Mouse (Mus musculus): ENCODE data around the gene Trim72. TPM values are rescaled to one million over a fixed set of nuclear protein-coding genes. Genes with fewer than 3 reads are reported as not detected.

Trim72 gene
- total RNA-seq, 1 experiment, result 1.2 TPM

GRCm38 (mm10) chr7:128044142-128044785 is 40.5 kb downstream of the Trim72 start:
- in situ Hi-C loops (cut with MboI; ENCODE audit: low sequenced_read_pairs in 2 of 2, unreplicated experiment in 2 of 2), result no loop called here
- Histone ChIP-seq H3K9ac (ENCODE audit: insufficient read depth, low read depth, low read length, poor library complexity, severe bottlenecking) (no peak overlapping the region), H3K4me3 (ENCODE audit: insufficient read depth in 1 of 2, low read depth in 1 of 2, low read length in 2 of 2, poor library complexity in 1 of 2, severe bottlenecking in 1 of 2) (no peak overlapping the region), H3K36me3 (ENCODE audit: control insufficient read depth, insufficient read depth, low read length, poor library complexity, severe bottlenecking) (no peaks in the 10 kb centered on the region), H3K27ac (ENCODE audit: insufficient read depth, low read depth, low read length, poor library complexity, severe bottlenecking) (no peak overlapping the region), H3K9me3 (ENCODE audit: control insufficient read depth, insufficient read depth, low read depth, low read length) (no peaks in the 10 kb centered on the region), H3K4me1 (ENCODE audit: control insufficient read depth in 2 of 2, insufficient read depth in 2 of 2, low read length in 2 of 2, poor library complexity in 1 of 2) (no peaks in the 10 kb centered on the region)
- no peak for DNase-seq (ENCODE audit: low read depth, low spot score)
- TF ChIP-seq ZNF384 (IDR thresholded peaks at IDR 0.05; ENCODE audit: low read depth, low read length) (no peak), HCFC1 (IDR thresholded peaks at IDR 0.05; ENCODE audit: borderline replicate concordance, insufficient read depth, low read length) (no peak), MAFK (IDR thresholded peaks at IDR 0.05; ENCODE audit: insufficient read depth, low read depth, low read length) (no peak), CHD2 (IDR thresholded peaks at IDR 0.05; ENCODE audit: low read depth, low read length) (no peak), ZC3H11A (IDR thresholded peaks at IDR 0.05; ENCODE audit: borderline replicate concordance, low read depth, low read length) (no peak)

- no peak overlapping the region for H3K27ac ChIP-seq (ENCODE audit: insufficient read depth, low read depth, low read length, poor library complexity, severe bottlenecking)
- H3K4me1 ChIP-seq (ENCODE audit: control insufficient read depth in 2 of 2, insufficient read depth in 2 of 2, low read length in 2 of 2, poor library complexity in 1 of 2), result no peaks in the 10 kb centered on the region
- H3K9ac ChIP-seq (ENCODE audit: insufficient read depth, low read depth, low read length, poor library complexity, severe bottlenecking), result no peak overlapping the region
- in situ Hi-C loops (cut with MboI; ENCODE audit: low sequenced_read_pairs in 2 of 2, unreplicated experiment in 2 of 2), result no loop called here
- no peaks in the 10 kb centered on the region for H3K36me3 ChIP-seq (ENCODE audit: control insufficient read depth, insufficient read depth, low read length, poor library complexity, severe bottlenecking)
- no peak for DNase-seq (ENCODE audit: low read depth, low spot score)
- H3K4me3 ChIP-seq (ENCODE audit: insufficient read depth in 1 of 2, low read depth in 1 of 2, low read length in 2 of 2, poor library complexity in 1 of 2, severe bottlenecking in 1 of 2), result no peak overlapping the region
- TF ChIP-seq HCFC1 (IDR thresholded peaks at IDR 0.05; ENCODE audit: borderline replicate concordance, insufficient read depth, low read length) (no peak), ZC3H11A (IDR thresholded peaks at IDR 0.05; ENCODE audit: borderline replicate concordance, low read depth, low read length) (no peak), ZNF384 (IDR thresholded peaks at IDR 0.05; ENCODE audit: low read depth, low read length) (no peak), MAFK (IDR thresholded peaks at IDR 0.05; ENCODE audit: insufficient read depth, low read depth, low read length) (no peak), CHD2 (IDR thresholded peaks at IDR 0.05; ENCODE audit: low read depth, low read length) (no peak)
- H3K9me3 ChIP-seq (ENCODE audit: control insufficient read depth, insufficient read depth, low read depth, low read length), result no peaks in the 10 kb centered on the region
These were observed 41.9 kb downstream of the Trim72 start for GRCm38 (mm10) chr7:128045640-128046039.

- TF ChIP-seq HCFC1 (IDR thresholded peaks at IDR 0.05; ENCODE audit: borderline replicate concordance, insufficient read depth, low read length), result no peak
- no peak for TF ChIP-seq MAFK (IDR thresholded peaks at IDR 0.05; ENCODE audit: insufficient read depth, low read depth, low read length)
- TF ChIP-seq ZNF384 (IDR thresholded peaks at IDR 0.05; ENCODE audit: low read depth, low read length), result no peak
- no peak for TF ChIP-seq CHD2 (IDR thresholded peaks at IDR 0.05; ENCODE audit: low read depth, low read length)
- no peak for TF ChIP-seq ZC3H11A (IDR thresholded peaks at IDR 0.05; ENCODE audit: borderline replicate concordance, low read depth, low read length)
- Histone ChIP-seq H3K27ac (ENCODE audit: insufficient read depth, low read depth, low read length, poor library complexity, severe bottlenecking) (no peak overlapping the region), H3K9ac (ENCODE audit: insufficient read depth, low read depth, low read length, poor library complexity, severe bottlenecking) (no peak overlapping the region), H3K4me3 (ENCODE audit: insufficient read depth in 1 of 2, low read depth in 1 of 2, low read length in 2 of 2, poor library complexity in 1 of 2, severe bottlenecking in 1 of 2) (no peak overlapping the region), H3K9me3 (ENCODE audit: control insufficient read depth, insufficient read depth, low read depth, low read length) (no peaks in the 10 kb centered on the region), H3K4me1 (ENCODE audit: control insufficient read depth in 2 of 2, insufficient read depth in 2 of 2, low read length in 2 of 2, poor library complexity in 1 of 2) (no peaks in the 10 kb centered on the region), H3K36me3 (ENCODE audit: control insufficient read depth, insufficient read depth, low read length, poor library complexity, severe bottlenecking) (no peaks in the 10 kb centered on the region)
- in situ Hi-C loops (cut with MboI; ENCODE audit: low sequenced_read_pairs in 2 of 2, unreplicated experiment in 2 of 2), result no loop called here
- DNase-seq (ENCODE audit: low read depth, low spot score), result no peak
These were observed 45.1 kb downstream of the Trim72 start for GRCm38 (mm10) chr7:128048819-128049218.

- Histone ChIP-seq H3K9ac (ENCODE audit: insufficient read depth, low read depth, low read length, poor library complexity, severe bottlenecking) (no peak overlapping the region), H3K36me3 (ENCODE audit: control insufficient read depth, insufficient read depth, low read length, poor library complexity, severe bottlenecking) (no peaks in the 10 kb centered on the region), H3K27ac (ENCODE audit: insufficient read depth, low read depth, low read length, poor library complexity, severe bottlenecking) (no peak overlapping the region), H3K4me3 (ENCODE audit: insufficient read depth in 1 of 2, low read depth in 1 of 2, low read length in 2 of 2, poor library complexity in 1 of 2, severe bottlenecking in 1 of 2) (no peak overlapping the region), H3K4me1 (ENCODE audit: control insufficient read depth in 2 of 2, insufficient read depth in 2 of 2, low read length in 2 of 2, poor library complexity in 1 of 2) (no peaks in the 10 kb centered on the region), H3K9me3 (ENCODE audit: control insufficient read depth, insufficient read depth, low read depth, low read length) (no peaks in the 10 kb centered on the region)
- in situ Hi-C loops (cut with MboI; ENCODE audit: low sequenced_read_pairs in 2 of 2, unreplicated experiment in 2 of 2), result no loop called here
- DNase-seq (ENCODE audit: low read depth, low spot score), result no peak
- TF ChIP-seq CHD2 (IDR thresholded peaks at IDR 0.05; ENCODE audit: low read depth, low read length), result no peak
- TF ChIP-seq MAFK (IDR thresholded peaks at IDR 0.05; ENCODE audit: insufficient read depth, low read depth, low read length), result no peak
- no peak for TF ChIP-seq ZC3H11A (IDR thresholded peaks at IDR 0.05; ENCODE audit: borderline replicate concordance, low read depth, low read length)
- no peak for TF ChIP-seq HCFC1 (IDR thresholded peaks at IDR 0.05; ENCODE audit: borderline replicate concordance, insufficient read depth, low read length)
- no peak for TF ChIP-seq ZNF384 (IDR thresholded peaks at IDR 0.05; ENCODE audit: low read depth, low read length)
These were observed 45.5 kb downstream of the Trim72 start for GRCm38 (mm10) chr7:128049254-128049653.
